Comparison of ENCODE assay signal across 7 mouse cellular contexts in the genomic region with DNA sequence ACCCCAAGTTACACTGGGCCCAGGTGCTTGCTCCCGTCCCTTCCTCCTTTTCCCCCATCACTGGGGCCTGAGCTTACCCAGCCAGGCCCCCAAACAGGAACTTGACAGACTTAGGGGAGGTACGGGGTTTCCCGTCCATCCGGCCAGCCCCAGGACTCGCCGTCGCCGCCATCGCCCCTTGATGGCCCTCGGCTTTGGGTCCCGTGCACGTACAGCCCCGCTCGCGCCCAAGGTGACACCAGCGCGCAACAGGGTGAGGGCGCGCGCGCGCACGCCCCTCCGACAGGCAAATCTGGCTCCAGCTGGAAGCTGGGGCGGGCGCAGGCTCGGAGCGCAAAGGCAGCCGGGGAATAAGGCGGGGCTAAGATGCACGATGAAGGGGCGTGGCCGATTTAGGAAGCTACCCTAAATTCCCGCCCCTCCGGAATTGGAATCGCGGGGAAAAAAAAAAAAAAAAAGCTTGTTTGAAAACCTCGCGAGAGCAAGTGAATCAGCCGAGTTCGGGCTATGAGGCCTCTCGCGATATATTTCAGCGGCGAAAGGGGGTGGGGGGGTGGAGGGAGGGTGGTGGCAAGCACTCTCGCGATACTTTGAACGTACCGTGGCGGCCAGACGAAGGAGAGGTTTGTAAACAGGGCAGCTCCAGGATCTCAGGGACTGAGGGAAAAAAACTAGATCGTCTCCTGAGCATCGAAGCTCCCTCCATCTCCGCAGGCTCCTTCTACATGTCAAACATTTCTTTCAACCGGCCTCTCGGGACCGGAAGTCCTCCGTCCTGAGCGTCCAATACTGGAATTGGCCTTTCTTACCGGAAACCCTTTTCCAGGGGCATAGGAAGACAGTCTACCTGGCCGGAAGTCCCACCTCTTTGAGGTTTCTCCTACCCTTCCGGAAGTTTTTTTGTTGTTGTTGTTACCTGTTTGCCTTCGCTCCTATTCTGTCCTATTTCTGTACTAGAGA. TPM values are rescaled to one million over a fixed set of nuclear protein-coding genes. Genes with fewer than 3 reads are reported as not detected.
A peak's percentile ranks its signal among the peaks of the same experiment; 100 is the strongest.
DNase-seq lines count a peak whose midpoint lies in the region; ATAC-seq lines count a peak whose summit lies in the region.

A gene (plus strand): TSS at position 545 of the 960 bp plus-strand sequence.
A gene (minus strand): TSS at position 789 of the 960 bp plus-strand sequence.

- DNase-seq in adrenal gland, adult 2 months: peak; percentile 97
- DNase-seq in embryo, embryonic 11.5 days (ENCODE audit: low read depth, low spot score): peak; percentile 98
- DNase-seq in gastrocnemius, postnatal 36 days: peak; percentile 89 to 92
- DNase-seq in left cerebral cortex, postnatal 25 days (ENCODE audit: low spot score in 2 of 2): peak; percentile 95 to 99
- peak; percentile 97 for DNase-seq in midbrain, embryonic 10.5 days (ENCODE audit: low spot score)
- DNase-seq in right cerebral cortex, postnatal 4 days: peak; percentile 91

- H3K9me3 ChIP-seq in intestine, embryonic 15.5 days: no peaks in the 10 kb centered on the region
- H3K9me3 ChIP-seq in midbrain, embryonic 10.5 days (replicated peaks): no peaks in the 10 kb centered on the region

- no peaks in the 10 kb centered on the region for H3K27me3 ChIP-seq in intestine, embryonic 15.5 days (replicated peaks)
- H3K27me3 ChIP-seq in midbrain, embryonic 10.5 days (ENCODE audit: low read depth, poor library complexity, severe bottlenecking): no peaks in the 10 kb centered on the region

- H3K9ac ChIP-seq in intestine, embryonic 15.5 days: peak within 1 kb of the TSS; percentile 90

- peak; percentile 91 for ATAC-seq in intestine, embryonic 15.5 days

- peak within 1 kb of the TSS; percentile 67 for H3K4me3 ChIP-seq in intestine, embryonic 15.5 days (replicated peaks)
- H3K4me3 ChIP-seq in midbrain, embryonic 10.5 days: peak within 1 kb of the TSS; percentile 90

- H3K27ac ChIP-seq in intestine, embryonic 15.5 days: peak within 1 kb of the TSS; percentile 96
- H3K27ac ChIP-seq in midbrain, embryonic 10.5 days (replicated peaks): peak within 1 kb of the TSS; percentile 95

- WGBS in intestine, embryonic 15.5 days: under 1% methylated on average over 63 of the region's 63 CpGs
- under 1% methylated on average over 63 of the region's 63 CpGs for WGBS in midbrain, embryonic 10.5 days

- H3K4me1 ChIP-seq in intestine, embryonic 15.5 days (replicated peaks): peaks cover 41% of the 10 kb centered on the region
- H3K4me1 ChIP-seq in midbrain, embryonic 10.5 days: peaks cover 43% of the 10 kb centered on the region

- intact Hi-C loops in gastrocnemius, postnatal 36 days (cut with DNase I): no loop called here
- intact Hi-C loops in left cerebral cortex, postnatal 25 days (cut with DNase I): loop anchor here (10.0 kb wide), 1 partner anchor 412 kb away; a partner anchor contains a TSS

- H3K4me2 ChIP-seq in intestine, embryonic 15.5 days (replicated peaks): peak within 1 kb of the TSS; percentile 91

- peaks cover 29% of the 10 kb centered on the region for H3K36me3 ChIP-seq in intestine, embryonic 15.5 days
- H3K36me3 ChIP-seq in midbrain, embryonic 10.5 days: peaks cover 71% of the 10 kb centered on the region

RNA-seq across cellular contexts. Expression of the first gene that starts in this region (rescaled TPM):
- total RNA-seq in adrenal gland, adult 2 months (2021): 100 to 1,000 TPM in 1 of 2 experiments, 10 to 100 TPM in 1; 76.9 to 106 TPM
- polyA plus RNA-seq in adrenal gland, adult 2 months (2012; rRNA removed): 91.4 and 101 TPM in 2 replicates
- total RNA-seq in gastrocnemius, postnatal 36 days (2021): 10 to 100 TPM; 27.3 to 33.8 TPM
- polyA plus RNA-seq in intestine, embryonic 15.5 days (2015; fragmentation: Nextera tagmentation; extraction: Ambion mirVana): 106 and 107 TPM in 2 replicates
- 10 to 100 TPM; 78.6 to 81.4 TPM for total RNA-seq in left cerebral cortex, postnatal 25 days (2021)
- polyA plus RNA-seq in midbrain, embryonic 10.5 days (2016; fragmentation: Nextera tagmentation; extraction: Ambion mirVana): 85.6 and 96.3 TPM in 2 replicates

RNA-seq across cellular contexts. Expression of the second gene that starts in this region (rescaled TPM):
- 100 to 1,000 TPM; 124 to 140 TPM for total RNA-seq in adrenal gland, adult 2 months (2021)
- 118 and 139 TPM in 2 replicates for polyA plus RNA-seq in adrenal gland, adult 2 months (2012; rRNA removed)
- 100 to 1,000 TPM; 308 to 309 TPM for total RNA-seq in gastrocnemius, postnatal 36 days (2021)
- 171 and 180 TPM in 2 replicates for polyA plus RNA-seq in intestine, embryonic 15.5 days (2015; fragmentation: Nextera tagmentation; extraction: Ambion mirVana)
- 100 to 1,000 TPM; 110 to 117 TPM for total RNA-seq in left cerebral cortex, postnatal 25 days (2021)
- polyA plus RNA-seq in midbrain, embryonic 10.5 days (2016; fragmentation: Nextera tagmentation; extraction: Ambion mirVana): 142 and 149 TPM in 2 replicates

Comparison
In these comparisons a context has a peak if more than half of its experiments do, and no peak if none do; other contexts are left out.
1. Peak in every context shown above with its lines: DNase-seq, ATAC-seq, H3K4me3 ChIP-seq and H3K27ac ChIP-seq.